Mouse (Mus musculus) thymus, adult 18-20 months (tissue): ENCODE data around the gene Aldh16a1.
"Not testable (repeated sequence)": the region's sequence is repeated elsewhere in the genome, so short reads cannot be mapped to it uniquely, and the experiment has no call there.

Source experiments
- DNase-seq, 2 experiments: peaks; one replicate each; pipeline ENCODE4 v3.0.0; 2022; ENCODE audit warnings: mixed read lengths in 2 of 2

The Aldh16a1 gene

DNA sequence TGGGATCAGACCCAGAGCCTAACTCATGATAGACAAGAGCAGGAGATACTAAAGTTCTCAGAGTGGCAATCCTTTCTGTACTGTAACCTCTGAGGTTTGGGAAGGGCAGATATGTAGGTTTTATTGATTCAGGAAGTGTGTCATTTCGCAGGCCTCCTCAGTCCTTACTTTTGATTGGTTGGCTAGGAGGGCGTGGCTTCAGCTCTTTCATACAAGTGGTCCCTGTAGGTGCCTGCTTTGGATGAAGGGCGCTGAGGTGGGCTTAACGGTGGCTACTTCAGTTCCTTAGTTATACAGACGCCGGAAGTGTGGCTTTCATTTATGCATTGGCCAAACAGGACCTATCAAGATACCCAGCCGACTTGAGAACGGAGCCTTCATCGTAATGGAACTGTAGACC lies 1.2 kb upstream of the Aldh16a1 start:
- DNase-seq: no peak

DNA sequence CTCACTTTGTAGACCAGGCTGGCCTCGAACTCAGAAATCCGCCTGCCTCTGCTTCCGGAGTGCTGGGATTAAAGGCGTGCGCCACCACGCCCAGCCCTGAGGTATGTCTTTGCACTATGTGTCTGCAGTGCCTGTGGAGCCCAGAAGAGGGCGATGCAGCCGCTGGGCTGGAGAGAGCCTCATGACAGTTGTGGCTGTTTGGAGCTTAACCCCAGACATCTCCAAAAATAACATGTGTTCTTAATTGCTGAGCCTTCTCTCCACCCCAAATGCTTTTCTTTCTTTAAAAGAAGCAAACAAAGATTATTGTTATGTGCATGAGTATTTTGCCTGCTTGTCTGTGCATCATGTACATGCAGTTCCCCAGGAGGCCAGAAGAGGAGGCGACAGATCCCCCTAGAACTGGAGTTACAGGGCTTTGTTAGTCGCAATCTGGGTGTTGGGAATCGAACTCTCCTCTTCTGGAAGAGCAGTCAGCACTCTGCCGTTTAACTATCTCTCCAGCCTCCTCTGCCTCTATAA lies 670 bp upstream of the Aldh16a1 start:
- DNase-seq: peak in 1 of 2 experiments; percentile 41

DNA sequence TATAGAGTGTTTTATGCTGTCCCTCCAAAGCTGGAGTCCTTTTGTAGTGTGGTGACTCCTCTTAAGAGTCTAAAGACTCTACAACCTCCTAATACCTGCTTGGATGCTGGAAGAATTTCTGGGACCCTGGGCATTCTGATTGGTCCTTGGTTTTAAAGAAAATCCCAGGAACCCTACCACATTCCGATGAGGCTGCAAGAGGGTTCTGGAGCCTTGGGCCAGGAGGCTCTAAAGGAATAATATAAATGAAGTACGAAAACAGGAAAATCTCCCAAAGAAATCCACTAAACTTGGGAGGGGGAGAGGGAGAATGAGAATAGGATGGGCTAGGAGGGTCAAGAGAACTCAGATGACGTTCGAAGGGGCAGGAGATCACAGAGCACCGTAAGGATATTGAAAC lies 798 bp downstream of the Aldh16a1 start:
- DNase-seq: no peak

DNA sequence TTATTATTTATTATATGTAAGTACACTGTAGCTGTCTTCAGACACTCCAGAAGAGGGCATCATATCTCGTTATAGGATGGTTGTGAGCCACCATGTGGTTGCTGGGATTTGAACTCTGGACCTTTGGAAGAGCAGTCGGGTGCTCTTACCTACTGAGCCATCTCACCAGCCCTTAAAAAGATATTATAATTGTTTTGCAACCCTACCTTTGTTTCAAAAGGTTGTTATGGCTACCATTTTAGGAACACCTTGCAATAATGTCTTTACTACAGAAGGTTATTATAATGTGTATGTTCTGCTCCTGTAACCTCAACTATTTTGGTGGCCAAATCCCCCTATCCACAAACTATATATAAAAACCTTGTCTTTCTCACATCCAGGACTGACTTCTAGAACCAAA lies 1.3 kb downstream of the Aldh16a1 start:
- not testable (repeated sequence) for DNase-seq

DNA sequence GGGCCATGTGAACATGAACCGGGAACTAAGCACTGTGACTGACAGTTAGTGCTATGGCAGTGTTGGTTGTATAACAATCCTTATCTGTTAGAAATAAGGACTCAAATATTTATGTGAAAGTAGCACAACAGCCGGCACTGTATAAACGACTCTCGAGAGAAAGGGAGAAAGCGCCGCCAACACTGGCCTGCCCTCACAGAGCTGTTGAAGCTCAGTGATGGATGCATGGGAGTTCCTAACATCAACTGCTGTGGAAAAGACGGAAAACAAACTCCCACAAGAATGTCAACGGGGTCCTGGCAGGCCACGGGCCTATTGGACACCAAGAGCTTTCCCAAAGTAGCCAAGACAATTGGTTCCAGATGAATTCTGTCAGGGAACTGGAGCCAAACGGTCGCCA lies 3.1 kb downstream of the Aldh16a1 start:
- no peak for DNase-seq

DNA sequence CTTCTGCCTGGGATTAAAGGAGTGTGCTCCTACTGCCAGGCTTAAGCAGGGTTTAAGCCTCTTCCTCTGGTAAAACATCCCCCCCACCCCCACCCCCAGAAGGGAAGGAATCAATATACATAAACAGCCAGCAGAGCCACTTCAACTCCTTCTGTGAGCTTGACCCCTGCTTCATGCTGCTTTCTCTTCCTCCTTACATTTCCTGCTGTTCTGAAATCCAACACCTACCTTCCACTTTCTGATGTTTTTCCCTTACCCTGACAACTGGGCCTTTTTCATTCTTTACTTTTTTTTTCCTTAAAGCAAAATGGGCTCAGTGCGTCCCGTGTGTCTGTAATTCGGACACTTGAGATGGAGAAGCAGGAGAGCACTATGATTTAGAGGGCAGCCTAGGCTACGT lies 4.1 kb downstream of the Aldh16a1 start:
- DNase-seq: no peak

DNA sequence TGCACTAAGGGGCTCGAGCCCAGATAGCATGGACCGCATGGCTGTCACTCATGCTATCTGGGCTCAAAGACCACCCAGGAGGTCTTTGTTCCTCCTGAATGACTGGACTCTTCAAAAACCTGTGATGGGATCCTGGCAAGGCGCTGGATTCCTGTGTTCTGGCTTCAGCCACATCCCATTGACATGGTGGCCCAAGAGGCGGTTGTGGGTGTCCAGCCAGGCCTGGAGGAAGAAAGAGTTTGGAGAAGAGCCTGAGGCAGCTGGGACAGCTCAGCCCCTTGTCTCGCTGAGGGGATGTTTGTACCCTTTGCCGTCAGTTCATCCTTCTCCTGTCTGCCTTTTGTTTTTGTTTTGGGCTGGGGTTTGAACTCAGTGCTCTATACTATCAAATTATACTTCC lies 4.8 kb downstream of the Aldh16a1 start:
- DNase-seq: no peak

DNA sequence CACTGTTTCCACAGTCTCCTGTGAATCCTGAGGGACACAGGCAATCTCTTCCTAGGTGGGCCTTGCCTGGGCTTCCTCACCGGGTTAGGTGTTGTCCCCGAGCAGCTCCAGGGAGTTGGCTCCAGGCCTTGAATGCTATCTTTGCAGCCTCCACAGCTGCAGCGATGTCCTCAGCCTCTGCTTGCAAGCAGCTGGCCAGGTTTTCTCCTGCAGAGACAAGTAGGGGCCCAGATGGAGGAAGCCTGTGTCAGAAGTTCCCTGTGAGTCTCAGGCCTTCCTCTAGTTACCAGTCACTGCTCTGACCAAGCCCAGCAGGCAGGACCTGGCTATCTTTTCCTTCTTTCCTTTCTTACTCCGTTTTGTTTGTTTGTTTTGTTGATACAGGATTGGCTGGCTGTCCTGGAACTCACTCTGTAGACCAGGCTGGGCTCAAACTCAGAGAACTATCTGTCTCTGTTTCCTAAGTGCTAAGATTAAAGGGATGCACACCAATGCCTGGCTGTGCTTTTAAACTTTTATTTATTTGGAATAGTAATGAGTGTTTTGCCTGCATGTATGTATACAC lies 5.8 kb downstream of the Aldh16a1 start:
- no peak for DNase-seq

DNA sequence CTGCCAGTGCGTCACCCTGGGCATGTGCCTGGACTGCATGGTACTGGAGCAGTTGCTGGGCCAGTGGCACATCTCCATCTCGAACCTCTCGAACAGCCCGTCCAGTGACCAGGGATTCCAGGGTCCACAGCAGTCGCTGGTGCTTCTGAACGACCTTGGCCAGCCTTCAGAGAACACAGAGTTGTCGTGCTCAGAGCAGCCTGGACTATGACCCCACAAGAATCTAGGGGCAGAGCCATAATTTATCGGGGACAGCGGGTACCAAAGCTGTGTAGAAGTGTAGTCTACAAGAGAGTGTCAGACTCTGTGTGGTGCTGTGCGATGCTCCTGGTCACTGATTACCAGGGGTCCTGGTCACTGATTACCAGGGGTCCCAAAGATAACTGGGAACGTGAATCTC lies 6.5 kb downstream of the Aldh16a1 start:
- DNase-seq: no peak

DNA sequence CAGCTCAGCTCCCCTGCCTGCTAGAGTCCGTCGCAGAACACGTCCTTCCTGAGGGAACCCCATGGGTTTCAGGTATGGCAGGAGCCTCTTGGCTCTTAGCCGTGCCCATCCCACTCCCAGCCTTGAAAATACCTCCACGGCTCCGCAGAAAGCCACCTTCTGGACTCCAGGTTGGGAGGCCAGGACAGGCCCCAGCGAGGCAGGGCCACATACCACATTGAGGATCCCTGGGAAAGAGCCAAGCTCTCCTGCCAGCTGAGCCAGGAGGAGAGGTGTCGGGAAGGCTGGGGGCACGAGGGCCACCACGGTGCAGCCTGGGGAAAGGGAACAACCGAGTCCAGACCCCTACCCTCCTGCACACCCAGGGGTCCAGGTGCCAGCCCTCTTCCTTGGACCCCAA lies 7.1 kb downstream of the Aldh16a1 start:
- no peak for DNase-seq

DNA sequence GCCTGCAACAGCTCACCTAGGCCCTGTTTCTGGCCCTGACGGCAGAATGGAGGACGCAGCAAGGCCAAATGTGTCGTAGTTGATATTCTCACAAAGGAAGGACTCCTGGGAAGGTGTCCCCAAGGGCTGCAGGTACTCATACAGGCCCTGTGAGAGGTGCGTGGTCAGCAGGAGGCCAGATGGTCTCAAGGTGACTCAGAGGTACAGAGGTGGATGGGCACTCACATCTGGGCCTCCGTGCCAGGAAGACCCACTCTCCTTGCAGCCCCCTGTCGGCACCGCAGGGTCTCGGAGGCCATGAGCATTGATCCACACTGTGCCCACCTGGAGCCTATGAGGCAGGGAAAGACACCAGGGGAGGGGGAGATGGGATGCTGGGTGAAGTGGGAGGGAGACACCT lies 8.9 kb downstream of the Aldh16a1 start:
- no peak for DNase-seq

DNA sequence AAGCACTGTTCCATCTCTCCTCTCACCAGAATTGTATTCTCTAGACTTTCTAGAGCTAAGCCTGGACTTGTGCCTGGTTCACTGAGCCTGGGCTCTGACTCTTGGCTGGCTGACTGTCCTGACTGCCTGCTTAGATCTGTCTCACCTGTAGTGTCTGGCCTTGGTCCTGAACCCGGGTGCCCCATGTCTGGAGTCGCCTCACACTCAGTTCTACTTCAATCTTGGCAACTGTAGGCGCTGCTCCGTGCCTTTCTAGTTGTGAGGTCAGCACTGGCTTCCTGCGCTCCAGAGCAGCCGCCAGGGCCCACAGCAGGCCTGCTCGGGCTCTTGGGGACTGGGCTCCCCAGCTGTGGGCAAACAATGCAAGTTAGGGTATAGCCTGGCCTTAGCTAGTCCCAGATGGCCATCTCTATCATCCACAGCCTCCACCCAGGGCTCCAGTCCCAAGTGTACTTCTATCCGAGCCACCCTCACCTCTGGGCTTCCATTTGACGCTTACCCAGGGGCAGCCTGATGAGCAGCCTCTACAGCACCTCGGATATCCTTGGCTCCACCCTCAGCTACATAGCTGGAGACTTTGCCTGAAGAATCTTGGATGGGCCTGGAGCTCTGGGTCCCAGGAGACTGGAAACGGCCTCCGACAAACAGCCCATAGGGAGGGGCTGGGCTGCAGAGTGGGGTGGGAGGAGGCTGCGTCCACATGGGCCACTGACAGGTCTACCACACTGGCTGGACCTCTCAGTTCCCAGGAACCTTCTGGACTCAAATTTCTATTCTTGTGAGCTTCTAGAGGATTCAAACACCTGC lies 9.8 kb downstream of the Aldh16a1 start:
- DNase-seq: no peak

DNA sequence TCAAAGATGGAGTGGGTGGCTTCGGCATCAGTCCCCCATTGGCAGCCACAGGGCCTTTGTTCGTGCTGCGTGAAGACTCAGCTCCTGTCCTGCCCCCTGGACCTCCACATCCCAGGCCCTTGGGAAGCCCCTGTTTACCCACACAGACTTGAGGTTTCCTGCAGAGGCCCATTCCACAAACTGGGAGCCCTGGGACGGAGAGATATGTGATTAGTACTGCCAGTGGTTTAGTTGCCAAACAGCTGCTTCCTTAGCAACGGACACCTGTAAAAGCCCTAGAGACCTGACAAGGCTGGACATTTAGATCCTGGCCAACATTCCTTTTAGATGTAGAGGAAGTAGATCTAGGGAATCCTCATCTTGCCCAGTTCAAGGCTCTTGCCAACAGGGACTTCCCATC lies 12.5 kb downstream of the Aldh16a1 start:
- DNase-seq: no peak

DNA sequence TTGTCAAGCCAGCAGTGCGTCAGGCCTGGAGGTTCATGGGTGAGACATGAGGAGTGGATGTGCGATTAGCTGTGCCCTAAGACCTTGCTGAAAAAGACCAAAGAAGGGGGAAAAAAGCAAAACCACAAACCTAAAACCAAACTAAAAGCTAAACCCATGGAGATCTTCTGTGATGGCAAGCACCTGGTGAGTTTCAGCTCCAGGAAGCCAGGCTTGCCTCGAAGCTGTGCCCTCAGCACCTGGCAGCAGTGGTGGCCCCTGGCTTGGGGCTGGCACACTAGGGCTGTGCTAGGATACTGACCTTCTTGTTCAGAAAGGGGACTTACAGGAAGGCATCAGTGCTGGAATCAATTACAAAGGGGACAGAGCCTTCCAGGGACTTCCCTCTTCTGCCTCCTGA lies 13.1 kb downstream of the Aldh16a1 start:
- peak in 1 of 2 experiments; percentile 59 for DNase-seq

DNA sequence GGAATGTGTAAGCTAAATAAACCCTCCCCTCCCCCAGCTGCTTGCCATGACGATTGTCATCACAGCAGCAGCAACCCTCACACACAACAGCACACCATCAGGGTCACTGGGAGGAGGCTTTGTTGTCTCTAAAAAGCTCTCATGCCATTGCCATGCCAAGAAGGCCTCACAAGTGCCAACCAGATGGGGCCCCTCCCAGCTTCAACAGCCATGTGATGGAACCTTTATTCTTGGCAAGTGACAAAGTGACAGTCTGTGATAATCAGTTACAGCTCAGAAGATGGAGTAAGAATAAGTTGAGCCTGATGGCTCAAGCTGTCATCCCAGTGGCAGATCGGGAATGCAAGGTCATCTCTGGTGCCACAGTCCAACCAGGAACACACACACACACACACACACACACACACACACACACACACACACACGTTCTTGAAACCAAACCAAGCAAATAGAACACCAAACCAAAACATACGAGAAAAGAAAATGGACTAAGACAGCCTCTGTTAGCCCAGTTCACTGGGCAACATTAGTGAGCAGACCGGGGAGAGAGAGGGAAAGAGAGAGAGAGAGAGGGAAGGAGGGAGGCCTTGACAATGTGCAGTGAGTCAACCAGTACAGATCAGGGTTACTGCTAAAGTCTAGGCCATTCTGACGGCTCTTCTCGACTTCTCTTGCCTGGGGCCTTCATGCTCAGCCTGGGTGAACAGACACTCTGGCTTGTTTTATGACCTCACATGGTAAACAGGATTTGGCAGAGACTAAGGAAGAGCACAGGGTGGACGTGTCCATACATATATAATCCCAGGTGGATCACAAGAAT lies 14.3 kb downstream of the Aldh16a1 start:
- DNase-seq: no peak

DNA sequence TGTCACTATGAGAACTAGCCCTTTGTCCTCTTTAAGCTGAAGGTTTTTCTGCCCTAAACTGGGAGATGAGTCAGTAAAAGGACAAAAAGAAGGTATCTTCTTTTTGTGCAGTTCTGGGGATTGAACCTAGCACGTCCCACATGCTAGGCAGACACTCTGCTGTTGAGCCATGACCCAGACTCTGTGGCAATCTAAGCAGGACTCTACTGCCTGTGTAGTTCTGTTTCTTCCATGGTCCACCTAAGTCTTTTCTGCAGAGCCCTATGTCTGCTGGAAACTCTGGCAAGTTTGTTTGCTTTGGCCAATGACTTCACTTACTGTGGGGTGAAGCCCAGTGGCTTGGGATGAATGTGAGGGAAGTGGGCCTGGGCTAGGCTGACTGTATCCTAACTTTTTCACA lies 16.0 kb downstream of the Aldh16a1 start:
- no peak for DNase-seq

DNA sequence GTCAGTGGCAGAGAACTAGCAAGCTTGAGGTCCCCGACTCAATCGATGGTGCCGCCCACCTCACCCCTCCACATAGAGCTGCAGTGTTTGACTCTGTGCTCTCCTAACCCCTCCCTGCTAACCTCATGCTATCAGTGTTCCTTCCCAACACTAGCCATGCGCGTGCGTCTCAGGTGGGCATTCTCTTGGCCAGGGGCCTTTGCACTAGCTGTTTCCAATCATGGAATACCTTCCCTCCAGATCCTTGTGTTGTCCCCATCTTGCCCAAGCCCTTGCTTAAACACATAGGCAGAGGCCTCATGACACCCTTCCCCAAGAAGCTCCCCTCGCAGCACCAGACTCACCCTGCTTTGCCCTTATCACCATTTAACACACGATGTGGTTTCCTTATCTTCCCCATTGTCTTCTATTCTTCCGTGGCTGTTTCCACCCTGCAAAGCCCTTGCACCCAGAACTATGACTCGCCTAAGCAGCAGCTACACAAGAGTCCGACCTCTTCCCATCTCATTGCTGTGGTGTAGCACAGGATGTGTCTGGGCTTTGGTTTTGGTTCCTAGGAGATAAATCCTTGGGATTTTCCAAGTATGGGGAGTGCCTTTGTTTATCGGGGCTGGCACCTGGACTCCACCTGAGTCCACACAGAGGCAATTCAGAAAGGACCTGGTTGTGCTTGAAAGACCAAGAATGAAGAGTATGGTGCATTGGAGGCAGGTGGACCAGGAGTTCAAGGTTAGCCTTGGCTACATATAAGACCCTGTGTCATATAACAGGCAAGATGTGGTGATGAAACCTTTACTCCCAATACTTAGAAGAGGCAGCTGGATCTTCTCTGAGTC lies 17.0 kb downstream of the Aldh16a1 start:
- no peak for DNase-seq

DNA sequence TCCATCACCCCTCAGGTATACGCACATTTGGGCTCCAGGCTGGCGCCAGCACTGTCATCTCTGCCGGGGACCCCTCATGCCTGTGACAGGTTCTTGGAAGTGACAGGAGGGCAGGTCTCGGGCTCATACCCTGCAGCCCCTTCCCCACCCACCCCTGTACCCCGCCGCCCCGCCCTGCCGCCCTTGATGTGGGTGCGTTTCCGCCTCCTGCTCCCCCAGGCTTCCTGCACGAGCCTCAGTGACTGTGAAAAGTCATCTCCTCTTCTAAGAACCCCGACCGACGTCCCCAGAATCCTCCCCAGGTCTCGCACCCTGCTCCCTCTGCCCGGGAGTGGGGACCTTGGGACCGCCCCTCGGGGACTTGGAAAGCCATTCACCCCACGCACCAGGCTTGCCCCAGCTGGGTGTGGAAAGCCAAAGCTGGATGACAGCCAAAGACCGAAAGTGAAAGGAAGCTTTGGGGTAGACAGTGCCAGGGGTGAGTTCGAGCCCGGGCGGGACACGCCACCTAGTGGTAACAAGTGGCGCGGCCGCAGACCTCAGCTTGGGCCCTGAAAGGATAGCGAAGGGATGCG lies 18.3 kb downstream of the Aldh16a1 start, which contains the start of the genes Gm45713 and Flt3l:
TSS of gene Gm45713 (minus strand) at position 239 of the 575 bp plus-strand sequence.
TSS of gene Flt3l (minus strand) at position 440 of the 575 bp plus-strand sequence.
- peak; percentile 82 to 91 for DNase-seq

DNA sequence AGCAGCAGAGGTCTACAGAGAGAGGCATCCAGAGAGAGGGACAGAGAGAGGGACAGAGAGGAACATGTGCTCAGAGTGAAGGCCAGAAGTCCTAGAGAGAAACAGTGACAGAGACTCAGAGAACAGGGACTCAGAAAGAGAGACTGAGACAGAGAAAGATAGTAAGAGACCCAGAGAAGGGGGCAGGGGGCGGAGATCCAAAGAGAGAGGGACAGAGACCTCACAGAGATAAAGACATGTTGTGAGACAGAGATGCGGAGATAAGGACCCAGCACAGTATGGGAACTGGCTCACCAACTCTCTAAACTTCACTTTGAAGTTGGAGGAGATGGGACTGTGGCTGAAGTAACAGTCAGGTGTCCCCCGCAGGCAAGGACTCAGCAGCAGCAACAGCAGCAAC lies 19.0 kb downstream of the Aldh16a1 start:
- no peak for DNase-seq

DNA sequence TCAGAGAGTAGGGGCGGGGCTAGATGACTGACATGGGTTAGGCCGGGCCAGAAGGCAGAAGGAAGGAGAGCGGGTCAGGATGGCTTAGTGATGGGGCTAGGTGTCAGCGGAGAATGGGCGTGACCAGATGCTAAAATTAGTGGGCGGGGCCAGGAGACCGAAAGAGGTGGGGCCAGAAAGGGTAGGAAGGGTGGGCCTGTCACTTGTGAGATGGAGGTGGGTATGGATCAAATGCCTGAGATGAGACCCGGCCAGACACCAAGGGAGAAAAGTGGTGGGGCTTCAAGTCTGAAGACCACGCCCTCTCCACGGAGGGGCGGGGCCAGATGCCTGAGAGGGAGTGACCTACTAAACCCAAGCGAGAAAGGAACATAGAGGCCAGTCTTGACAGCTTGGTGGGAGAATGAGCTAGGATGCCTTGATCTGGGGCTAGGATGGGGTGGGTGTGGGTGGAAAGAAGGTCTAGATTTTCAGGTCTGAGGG lies 19.8 kb downstream of the Aldh16a1 start:
- DNase-seq: peak in 1 of 2 experiments; percentile 49

DNA sequence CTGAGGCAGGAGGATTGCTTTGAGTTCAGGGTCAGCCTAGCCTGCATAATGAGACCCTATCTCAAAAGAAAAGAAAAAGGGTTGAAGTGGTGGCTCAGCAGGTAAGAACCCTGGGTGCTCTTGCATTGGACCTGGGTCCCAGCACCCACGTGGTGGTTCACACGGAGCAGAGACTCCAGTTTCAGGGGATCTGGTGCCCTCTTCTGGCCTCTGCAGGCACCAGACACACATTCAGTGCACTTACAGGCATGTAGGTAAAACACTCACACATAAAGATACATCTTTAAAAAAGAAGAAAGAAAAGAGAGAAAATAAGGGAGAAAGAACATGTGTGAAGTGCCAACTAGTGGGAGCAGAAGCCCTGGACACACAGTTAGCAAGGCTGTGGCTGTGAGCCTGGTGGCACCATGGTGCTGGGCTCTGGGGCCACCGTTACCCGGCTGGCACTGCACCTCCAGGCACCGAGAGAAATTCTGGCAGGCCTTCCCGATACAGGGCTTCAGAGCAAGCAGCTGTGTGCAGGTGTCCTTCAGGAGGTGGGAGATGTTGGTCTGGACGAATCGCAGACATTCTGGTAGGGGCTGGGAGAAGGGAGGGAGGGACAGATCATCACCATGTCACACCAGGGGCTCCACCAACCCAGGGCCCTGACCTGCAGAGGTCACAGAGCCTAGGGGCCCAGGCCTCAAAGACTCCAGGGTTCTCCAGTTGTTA lies 20.8 kb downstream of the Aldh16a1 start:
- DNase-seq: no peak
